Mouse (Mus musculus): ENCODE results near the gene Mpl. TPM values are rescaled to one million over a fixed set of nuclear protein-coding genes. Genes with fewer than 3 reads are reported as not detected.

Mpl gene
- total RNA-seq, 1 experiment from 2014 or later = not detected

GRCm38 (mm10) chr4:118429215-118429895 is 28.0 kb downstream of the Mpl start:
- no peak for ATAC-seq (replicated peaks; ENCODE audit: insufficient number of reproducible peaks, low FRiP score, low TSS enrichment, poor library complexity, severe bottlenecking)

GRCm38 (mm10) chr4:118428531-118429214 is 28.6 kb downstream of the Mpl start:
- no peak for ATAC-seq (replicated peaks; ENCODE audit: insufficient number of reproducible peaks, low FRiP score, low TSS enrichment, poor library complexity, severe bottlenecking)

GRCm38 (mm10) chr4:118427768-118428451 is 29.4 kb downstream of the Mpl start, which contains the start of gene Elovl1:
Elovl1 (plus strand) TSS chr4:118428093.
- peak; percentile 84 for ATAC-seq (replicated peaks; ENCODE audit: insufficient number of reproducible peaks, low FRiP score, low TSS enrichment, poor library complexity, severe bottlenecking)

DNA sequence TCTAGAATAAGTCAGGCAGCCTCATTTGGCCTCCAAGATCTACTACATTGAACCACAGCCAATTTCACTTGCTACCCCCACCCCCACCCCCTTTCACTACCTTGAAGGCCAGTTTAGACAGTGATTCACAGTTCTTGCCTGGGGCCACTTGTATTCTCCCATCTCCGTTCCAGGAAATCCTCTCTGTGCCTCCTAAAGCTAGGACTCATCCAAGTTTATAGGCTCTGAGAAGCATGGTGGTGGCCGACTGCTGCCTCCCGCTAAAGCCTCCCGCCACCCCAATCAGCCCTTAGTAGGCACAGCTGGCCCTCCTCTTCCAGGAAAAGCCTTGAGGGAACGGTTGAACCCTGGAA is 29.9 kb downstream of the Mpl start:
- ATAC-seq (replicated peaks; ENCODE audit: insufficient number of reproducible peaks, low FRiP score, low TSS enrichment, poor library complexity, severe bottlenecking) = no peak

- no peak for ATAC-seq (replicated peaks; ENCODE audit: insufficient number of reproducible peaks, low FRiP score, low TSS enrichment, poor library complexity, severe bottlenecking)
These were observed 31.9 kb downstream of the Mpl start for GRCm38 (mm10) chr4:118425374-118425773.

DNA sequence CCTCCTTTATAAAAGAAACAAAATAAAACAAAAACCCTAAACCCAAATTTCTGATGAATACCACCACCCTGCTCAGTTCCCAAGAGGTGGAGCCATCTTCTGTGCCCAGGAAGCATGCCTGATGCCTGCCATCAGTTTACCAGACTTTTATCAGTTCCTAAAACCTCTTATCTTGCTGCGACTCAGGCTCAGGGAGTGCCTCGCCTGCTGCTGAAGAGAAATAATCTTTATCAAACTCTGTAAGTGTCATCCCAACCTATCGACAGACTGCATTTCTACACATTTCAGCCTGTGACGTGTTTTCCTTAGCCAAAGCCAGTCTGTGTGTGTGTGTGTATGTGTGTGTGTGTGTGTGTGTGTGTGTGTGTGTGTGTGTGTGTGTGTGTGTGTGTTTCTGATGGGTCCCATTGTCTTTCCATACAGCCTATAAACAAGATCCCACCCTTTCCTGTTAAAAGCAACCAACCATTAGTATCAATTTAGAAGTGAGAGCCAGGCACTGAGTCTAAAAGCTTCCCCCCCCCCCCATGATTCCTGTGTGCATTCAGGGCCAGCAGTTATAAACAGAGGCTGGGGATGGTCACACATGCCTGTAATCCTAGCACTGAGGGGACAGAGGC is 32.7 kb downstream of the Mpl start:
- ATAC-seq (replicated peaks; ENCODE audit: insufficient number of reproducible peaks, low FRiP score, low TSS enrichment, poor library complexity, severe bottlenecking) = no peak

- ATAC-seq (replicated peaks; ENCODE audit: insufficient number of reproducible peaks, low FRiP score, low TSS enrichment, poor library complexity, severe bottlenecking) = no peak
These were observed 35.9 kb downstream of the Mpl start for GRCm38 (mm10) chr4:118421384-118421783.

DNA sequence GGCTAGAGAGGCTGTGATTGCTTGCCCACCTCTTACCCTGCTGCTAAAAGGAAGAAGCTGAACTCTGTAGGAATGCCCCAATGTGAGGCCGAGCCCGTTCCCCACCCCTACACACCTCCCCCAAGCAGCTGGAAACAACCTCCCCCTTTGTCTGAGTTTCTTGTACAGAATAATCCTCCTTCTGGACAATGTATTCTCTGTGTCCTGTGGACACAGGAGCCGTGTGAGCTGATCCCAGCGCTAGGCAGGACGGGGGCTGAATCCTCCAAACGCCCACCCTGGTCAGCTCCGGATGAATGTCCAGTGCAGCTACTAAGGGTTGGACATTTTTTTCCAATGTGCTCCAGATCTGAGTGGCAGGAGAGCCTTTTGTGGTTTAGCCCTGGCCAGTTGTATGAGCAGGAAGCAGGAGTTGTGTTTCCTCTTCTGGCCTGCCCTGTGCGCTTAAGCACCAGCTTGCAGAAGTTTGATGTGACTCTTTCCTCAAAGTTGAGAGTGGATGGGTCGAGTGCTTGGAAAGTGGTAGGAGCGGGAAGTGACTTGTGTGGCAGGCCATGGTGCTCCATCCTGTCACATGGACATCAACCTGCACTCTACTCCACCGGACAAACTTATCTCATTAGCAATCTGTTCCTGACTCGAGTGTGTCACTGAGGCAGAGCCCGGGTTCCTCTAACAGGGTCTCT is 40.1 kb downstream of the Mpl start:
- ATAC-seq (replicated peaks; ENCODE audit: insufficient number of reproducible peaks, low FRiP score, low TSS enrichment, poor library complexity, severe bottlenecking) = no peak

DNA sequence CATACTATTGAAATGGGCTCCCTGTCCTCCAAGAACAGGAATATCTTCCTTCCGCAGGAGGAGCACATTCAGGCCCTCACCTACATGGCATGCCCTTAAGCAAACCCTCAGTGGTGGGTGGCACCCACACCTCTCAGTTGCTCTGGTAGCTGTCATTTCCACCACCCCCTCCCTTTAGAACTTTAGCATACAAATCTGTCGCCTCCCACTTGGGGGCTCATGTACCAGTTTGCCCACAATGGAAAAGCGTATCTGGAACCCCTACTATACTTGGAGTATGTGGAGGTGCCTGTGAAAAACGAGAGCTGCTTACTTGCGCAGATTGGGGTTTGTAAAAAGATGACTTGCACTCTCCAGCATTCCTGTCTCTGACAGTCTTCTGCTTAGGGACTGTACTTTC is 41.0 kb downstream of the Mpl start:
- ATAC-seq (replicated peaks; ENCODE audit: insufficient number of reproducible peaks, low FRiP score, low TSS enrichment, poor library complexity, severe bottlenecking) = no peak

DNA sequence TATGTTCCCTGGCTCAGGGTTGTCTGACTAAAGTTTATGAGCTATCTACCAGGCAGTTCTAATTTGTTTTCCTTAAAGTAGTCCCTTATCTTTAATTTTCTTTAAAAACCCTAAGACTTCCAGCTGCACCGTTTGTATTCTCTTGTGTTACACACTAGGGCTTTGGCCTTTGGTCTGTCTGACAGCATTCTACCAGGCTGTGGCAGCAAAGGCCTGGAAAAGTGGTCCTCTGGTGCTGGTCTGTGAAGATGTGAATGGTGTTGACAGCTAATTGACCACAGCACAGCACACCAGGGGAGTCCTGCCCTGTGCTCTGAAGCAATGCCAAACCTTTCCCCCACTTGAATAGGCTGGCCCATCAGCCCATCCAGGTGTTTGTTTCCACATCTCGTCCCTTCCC is 41.5 kb downstream of the Mpl start:
- ATAC-seq (replicated peaks; ENCODE audit: insufficient number of reproducible peaks, low FRiP score, low TSS enrichment, poor library complexity, severe bottlenecking) = no peak

- ATAC-seq (replicated peaks; ENCODE audit: insufficient number of reproducible peaks, low FRiP score, low TSS enrichment, poor library complexity, severe bottlenecking) = no peak
These were observed 43.8 kb downstream of the Mpl start for GRCm38 (mm10) chr4:118413553-118413952.

DNA sequence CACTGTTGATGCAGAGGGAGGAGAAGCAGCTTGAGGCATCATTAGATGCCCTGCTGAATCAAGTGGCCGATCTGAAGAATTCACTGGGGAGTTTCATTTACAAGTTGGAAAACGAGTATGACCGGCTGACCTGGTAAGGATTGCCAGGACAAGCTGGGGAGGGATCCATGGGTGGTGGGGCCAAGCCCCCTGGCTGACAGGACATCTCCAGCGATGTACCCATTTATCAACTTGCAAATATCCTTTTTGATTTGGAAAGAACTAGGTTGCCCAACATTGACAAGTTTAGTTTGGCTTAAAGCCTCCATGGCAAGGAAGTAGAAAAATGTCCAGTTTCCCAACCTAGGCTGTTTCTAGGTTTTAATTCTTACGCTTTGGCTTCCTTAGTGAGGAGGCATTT is 46.4 kb downstream of the Mpl start:
- ATAC-seq (replicated peaks; ENCODE audit: insufficient number of reproducible peaks, low FRiP score, low TSS enrichment, poor library complexity, severe bottlenecking) = no peak

- ATAC-seq (replicated peaks; ENCODE audit: insufficient number of reproducible peaks, low FRiP score, low TSS enrichment, poor library complexity, severe bottlenecking) = peak; percentile 97
These were observed 48.0 kb downstream of the Mpl start, which contains the start of the genes Szt2 and Med8 for GRCm38 (mm10) chr4:118409142-118409900. Szt2 (minus strand) TSS chr4:118409273. Med8 (plus strand) TSS chr4:118409337.

GRCm38 (mm10) chr4:118402701-118403100 is 54.6 kb downstream of the Mpl start:
- no peak for ATAC-seq (replicated peaks; ENCODE audit: insufficient number of reproducible peaks, low FRiP score, low TSS enrichment, poor library complexity, severe bottlenecking)

DNA sequence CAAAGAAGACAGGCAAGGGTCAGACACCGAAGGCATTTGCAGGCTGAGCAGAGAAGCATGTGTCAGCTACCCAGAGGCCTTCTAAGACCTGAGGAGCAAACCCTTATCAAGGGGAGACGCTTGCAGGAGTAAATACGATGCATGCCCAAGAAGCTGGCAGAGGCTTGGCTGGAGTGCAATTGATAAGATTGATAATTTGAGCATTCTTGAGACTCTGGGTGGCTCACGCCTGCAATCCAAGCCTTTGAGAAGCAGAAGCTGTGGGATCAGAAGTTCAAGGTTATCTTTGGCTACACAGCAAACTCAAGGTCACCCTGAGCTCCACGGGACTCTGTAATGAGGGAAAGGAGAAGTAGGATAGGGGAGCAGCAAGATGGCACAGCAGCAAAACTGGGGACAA is 55.4 kb downstream of the Mpl start:
- ATAC-seq (replicated peaks; ENCODE audit: insufficient number of reproducible peaks, low FRiP score, low TSS enrichment, poor library complexity, severe bottlenecking) = no peak

DNA sequence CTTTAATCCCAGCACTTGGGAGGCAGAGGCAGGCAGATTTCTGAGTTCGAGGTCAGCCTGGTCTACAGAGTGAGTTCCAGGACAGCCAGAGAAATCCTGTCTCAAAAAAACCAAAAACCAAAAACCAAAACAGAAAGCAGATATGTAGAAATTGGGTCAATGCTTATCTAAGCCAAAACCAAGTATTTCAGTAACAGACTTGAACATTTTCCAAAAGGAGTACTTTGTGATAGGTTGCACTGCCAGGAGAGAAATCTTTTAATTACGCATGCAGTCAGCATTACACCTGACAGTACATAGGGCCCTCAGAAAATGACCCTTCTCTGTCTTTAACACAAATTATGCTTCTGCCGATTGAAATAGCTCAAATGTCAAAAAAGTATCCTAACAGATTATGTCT is 55.9 kb downstream of the Mpl start:
- no peak for ATAC-seq (replicated peaks; ENCODE audit: insufficient number of reproducible peaks, low FRiP score, low TSS enrichment, poor library complexity, severe bottlenecking)

DNA sequence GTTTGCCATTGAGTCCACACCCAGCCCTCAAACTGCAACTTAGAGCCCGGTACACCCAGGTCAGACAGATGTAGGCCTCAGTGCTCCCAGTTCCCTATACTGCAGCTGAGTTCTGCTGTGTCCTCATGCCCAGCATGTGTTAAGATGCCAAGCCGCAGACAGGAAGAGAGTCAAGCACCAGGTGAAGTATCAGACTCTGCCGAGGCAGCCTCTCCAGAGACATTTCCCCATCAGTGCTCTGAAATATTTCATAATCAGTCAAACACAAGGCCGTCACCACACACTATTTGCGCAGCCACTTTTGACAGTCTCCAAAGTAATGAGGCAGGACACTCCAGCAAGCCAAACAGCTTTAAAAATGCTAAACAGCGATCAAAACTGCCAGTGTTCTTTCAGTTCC is 58.9 kb downstream of the Mpl start:
- ATAC-seq (replicated peaks; ENCODE audit: insufficient number of reproducible peaks, low FRiP score, low TSS enrichment, poor library complexity, severe bottlenecking) = no peak

DNA sequence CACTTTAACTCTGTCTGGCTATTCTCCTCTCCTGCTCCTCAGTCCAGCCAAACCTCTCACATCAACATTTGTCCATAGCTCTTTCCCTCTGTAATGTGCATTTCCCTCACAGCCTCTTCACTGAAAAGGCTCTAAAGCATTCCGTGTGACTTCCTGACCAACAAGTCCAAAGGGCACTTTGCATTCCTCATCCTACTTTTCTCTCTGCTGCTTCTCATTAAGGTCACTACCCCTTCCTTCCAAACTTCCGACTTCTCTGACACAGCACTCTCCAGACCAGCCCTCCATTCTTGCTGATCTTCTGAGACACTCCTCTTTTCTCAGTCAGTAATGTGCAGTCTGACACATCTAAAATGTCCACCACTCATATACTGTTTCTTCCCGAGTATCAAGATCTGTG is 60.9 kb downstream of the Mpl start:
- no peak for ATAC-seq (replicated peaks; ENCODE audit: insufficient number of reproducible peaks, low FRiP score, low TSS enrichment, poor library complexity, severe bottlenecking)

Data from monocyte, adult 5-6 weeks (primary cell).